Mouse (Mus musculus) cerebellum, postnatal 4 days (tissue): ENCODE data around the gene Tbc1d7.

ENCODE experiments used
- DNase-seq, 2 experiments: peaks; one replicate each; pipeline ENCODE4 v3.0.0; 2022; ENCODE audit warnings: low spot score in 2 of 2, mixed read lengths in 1 of 2

The Tbc1d7 gene

DNA sequence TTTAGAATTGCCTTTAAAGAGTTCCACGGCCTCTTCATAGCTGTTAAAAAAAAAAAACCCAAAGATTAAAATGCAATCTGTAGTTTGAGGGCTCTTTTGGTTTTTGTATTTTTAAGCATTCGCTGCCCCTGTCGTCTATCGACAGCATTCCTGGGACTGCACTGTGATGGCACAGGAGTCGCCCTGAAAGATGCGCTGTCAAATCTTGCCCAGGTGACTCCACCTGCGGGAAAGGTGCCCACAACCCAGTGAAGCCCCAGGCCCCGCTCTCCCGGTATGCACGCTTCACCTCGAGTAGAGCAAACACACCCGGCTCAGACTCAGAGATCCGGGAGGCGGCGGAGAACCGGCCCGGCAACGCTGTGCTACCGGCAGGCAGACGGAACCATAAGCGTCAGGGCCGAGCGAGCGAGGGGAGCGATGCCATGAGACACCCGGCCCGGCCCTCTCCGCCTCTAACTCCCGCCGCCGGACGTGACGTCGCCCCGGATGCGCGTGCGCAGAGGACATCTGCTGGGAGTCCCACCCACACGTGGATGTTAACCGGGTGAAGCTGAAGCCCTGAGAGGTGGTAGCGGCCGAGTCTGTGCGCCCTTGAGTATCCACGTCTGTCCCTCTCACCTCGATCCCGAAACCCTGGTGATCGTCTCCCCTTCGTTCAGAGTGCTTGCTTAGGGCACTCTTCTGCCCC lies at the start of gene Tbc1d7:
Tbc1d7 (minus strand) TSS at position 482 of the 691 bp plus-strand sequence.
- DNase-seq, result peak; percentile 98

DNA sequence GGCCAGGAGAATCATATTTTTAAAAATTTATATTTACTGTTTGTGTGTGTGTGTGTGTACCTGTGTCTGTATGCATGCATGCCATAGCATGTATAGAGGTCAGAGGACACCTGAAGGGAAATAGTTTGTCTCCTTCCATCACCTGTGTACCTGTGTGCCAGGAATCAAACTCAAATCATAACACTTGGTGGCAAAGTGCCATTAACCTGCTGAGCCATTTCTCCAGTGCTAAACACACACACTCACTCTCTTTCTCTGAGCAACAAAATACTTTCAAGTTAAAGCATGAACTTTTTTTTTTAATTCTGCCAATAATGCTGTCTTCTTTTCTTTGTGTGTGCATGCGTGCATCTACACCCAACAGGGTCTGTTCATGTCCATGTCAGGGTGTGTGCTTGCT lies 49.3 kb upstream of the Tbc1d7 start:
- DNase-seq, result no peak

DNA sequence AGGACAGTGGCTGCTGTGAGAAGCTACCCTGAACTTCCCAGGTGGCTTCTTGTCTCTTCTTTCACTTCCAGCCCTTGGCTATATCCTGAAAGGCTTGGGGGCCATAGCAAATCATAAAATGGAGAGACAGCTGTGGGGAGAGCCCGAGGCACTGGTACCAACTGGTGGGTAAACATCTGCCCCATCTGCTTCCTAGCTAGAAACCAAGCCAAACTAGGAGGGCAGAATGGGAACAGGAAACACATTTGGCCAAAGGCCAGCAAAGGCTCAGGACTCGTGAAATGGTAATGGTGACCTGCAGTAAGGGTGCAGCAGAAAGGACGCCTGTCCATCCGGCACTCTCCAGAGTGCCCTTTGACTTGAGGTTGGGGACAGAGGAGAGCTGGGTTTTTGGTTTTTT lies 47.5 kb upstream of the Tbc1d7 start:
- no peak for DNase-seq

DNA sequence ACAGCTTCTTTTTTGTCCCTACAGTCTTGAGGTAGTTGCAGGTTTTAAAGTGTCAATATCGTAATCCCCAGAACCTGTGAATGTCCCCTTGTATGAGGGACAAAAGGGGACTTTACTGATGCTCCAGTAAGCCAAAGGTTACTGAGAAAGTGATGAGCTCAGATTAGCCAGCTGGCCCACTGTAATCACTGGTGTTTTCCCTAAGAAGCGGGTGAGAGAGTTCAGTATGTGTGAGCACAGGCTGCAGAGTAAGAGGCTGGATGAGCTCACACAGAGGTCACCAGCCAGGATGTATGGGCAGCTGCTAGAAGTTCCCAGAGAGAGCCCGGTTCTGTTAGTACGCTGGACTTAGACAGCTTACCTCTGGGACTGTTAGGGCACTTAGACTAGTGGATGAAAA lies 47.0 kb upstream of the Tbc1d7 start:
- DNase-seq, result no peak

DNA sequence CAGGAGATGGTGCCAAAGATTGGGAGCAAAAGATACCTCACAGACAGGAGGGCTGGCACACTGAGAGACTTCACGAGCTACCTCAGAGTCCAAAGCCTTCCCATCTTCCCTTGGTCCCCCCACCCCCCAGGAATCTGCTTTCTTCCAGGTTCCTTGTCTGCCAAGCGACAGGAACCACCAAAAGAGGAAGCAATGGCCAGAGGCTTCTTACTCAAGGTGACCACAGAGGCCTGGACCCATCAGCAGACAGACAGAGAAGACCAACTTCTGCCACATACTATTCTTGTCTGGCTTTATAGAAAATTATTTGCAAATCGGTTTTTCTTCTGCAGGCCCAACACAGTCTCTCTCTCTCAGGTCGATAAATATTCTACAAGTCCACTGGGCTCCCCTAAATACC lies 46.4 kb upstream of the Tbc1d7 start:
- DNase-seq, result no peak

DNA sequence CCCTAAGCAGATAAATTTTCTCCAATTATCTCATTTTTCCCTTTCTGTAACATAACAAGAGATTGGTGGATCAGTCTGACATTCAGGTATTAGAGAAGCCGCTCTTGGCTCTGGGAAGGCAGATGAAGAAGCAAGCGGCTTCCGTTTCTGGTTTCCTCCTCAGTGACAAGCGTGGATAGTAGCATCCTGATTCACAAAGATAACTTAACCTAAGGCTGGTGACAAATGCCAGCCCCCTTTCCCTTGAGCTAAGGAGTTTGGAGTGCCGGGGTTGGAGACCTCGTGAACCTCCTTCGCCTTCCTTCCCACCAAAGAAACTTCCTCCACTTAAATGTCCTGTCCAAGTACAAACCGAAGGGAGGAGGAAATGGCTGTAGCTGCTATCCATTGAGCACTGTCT lies 45.8 kb upstream of the Tbc1d7 start:
- no peak for DNase-seq

DNA sequence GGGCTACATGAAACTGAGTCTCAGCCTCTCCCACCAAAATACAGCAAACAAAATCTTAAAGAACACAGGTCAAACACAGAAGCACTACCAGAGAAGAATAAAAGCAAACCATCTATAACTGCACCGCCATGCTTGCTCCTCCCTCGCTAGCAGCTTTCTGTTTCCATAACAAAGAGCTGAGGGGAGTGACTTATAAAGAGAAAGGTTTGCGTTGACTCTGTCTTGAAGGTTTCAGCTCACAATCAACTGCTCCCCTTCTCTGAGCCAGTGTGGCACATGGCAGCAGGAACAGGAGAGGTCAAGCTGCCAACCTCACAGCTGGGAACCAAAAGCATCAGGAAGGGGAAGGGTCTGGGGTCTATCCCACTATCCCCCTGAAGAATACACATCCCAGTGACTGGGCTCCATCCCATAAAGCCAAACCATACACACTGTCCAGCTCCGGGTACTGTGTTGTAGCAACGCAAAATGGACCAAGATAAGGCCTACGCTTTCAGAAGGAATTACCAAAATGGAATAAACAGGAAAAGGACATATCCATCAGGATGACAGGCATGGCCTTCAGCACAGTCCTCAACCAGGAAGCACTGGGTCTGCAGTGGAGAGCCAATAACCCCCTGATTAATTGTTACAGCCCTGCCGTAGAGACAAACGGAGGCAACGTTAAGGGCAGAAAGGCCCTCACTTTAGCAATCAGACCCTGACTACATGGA lies 44.8 kb upstream of the Tbc1d7 start:
- DNase-seq, result no peak

DNA sequence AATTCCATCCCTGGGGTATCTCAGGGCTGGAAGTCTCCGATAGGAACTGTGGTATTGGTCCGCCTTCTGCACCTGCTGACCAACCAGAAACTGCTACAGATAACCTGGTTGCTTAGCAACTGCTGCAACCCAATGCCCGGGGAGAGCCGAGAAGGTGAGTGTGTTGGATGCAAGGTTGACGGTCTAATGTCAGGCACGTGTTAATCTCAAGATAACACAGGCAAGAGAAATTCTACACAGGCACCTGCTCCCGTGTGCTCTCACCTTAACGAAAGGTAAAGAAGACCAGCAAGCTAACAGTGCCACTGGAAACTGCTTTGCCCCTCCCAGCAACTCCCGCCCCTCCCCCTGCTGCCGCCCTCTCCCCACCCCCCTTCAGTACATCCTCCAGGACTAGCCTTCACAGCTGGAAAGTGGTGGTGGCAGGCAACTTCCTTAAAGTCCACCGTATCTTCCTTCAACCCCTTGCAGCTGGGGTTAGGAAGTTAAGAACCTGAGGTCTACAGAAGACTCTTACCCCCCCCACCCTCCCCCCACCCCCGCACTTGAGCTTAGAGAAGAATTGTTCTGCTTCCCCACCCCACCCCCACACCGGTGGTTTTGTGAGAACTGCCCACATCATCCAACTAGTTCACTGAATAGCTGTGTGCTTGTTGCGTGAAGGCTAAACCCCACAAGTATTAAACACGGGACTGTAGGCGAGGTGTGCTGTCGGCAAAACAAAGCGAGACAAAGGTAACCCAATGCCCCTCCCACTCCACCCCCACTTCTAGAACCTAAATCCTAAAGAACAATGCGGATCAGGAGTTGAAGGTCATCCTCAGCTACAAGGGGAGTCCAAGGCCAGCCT lies 44.1 kb upstream of the Tbc1d7 start:
- no peak for DNase-seq

DNA sequence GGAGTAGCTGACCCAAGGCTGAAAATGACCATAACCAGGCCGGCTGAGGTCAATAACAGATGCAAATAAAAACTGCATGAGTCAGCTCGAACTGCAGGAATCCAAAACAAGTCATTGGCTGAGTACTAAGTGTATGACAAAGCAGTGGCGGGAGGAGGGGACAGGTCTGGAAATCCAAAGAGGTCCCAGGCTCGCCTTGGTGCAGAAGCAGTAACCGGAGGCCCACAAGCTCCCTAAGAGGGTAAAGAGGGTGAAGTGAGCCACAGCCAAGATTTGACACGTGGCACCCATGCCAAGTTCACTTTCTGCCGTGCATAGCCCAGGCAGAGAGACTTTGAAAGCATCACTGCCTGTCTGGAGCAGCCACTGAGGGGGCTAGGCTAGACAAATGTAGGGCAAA lies 41.0 kb upstream of the Tbc1d7 start:
- no peak for DNase-seq

DNA sequence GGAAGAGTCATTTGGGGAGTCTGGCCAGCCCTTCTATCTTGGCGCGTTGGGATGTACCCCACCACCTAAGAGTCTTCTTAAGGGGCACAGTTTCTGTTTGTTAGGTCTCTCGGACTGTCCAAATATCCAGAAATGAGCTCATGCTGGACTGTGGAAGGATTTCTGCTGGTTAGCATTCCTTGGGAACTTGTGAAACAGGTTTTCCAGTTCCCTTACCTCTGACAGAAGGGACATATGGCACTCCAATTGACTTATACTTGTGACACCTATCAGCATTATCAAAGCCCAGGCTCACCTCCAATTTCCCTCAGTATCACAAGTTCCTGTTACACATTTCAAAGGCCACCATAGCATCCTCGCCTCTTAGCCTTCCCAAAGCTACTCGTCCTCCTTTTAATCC lies 39.7 kb upstream of the Tbc1d7 start:
- DNase-seq, result no peak

DNA sequence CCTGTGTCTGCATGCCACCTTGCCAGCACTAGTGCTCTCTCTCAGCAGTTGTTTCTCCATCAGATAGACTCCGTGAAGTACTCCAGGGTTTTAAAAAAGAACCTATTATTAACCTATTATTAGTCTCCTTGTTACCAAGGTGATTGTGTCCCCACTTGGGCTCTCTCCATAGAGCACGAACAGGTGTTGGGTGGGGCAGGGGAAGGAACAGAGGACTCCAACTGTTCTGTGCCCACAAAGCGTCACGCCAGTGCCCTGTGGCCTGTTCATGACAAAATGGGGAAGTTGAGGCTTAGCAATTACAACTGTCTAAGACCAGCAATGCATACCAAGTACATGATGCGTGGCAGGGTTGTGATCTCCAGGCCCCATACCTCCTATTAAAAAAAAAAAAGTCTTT lies 38.3 kb upstream of the Tbc1d7 start:
- no peak for DNase-seq

DNA sequence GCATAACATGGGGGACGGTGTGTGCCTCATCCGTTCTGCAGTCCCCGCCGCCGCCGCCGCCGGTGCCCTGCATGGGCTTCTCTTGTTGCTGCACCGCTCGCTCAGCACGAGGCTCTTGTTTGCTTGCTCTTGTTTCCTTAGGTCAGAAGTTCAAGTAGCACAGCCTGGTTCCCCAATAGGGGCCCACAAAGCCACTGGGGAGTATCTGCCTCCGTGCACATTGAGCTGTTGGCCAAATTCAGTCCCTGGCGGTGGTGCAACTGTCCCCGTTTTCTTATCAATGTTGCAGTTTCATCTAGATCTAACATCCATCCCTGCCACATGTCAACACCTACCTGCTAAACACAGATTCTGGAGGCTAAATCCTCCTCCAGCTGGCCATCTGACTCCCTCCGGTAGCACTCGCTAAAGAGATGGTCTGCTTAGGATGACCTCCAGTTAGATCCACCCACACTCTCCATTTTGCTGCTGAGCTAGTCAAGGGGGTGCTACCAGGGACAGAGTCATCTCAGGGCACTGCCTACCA lies 37.7 kb upstream of the Tbc1d7 start:
- DNase-seq, result no peak

DNA sequence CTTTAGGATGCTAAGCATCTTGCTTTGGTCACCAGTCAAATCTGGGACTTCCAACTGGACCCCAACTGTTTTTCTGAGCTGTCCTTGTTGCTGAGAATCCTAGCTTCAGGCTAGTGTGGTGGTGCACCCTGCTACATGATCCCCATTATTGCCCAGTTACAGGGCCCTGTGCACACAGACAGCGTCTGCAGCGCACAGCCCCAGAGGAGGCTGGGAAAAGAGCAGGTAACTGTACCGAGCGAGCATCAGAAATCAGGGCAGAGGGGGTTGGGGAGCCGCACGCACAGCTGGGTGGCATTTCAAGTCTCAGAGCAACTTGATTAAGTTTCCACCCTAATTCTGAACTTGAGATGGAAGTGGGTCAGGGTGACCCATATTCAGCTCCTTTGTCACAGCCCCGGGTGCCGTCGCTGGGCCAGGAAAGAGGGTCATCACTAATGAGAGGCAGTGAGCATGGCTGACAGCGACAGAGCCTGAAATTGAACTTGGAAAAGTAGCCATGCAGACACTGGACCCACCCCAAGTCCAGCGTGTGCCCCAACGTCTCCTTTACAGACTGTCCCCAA lies 34.9 kb upstream of the Tbc1d7 start:
- no peak for DNase-seq

DNA sequence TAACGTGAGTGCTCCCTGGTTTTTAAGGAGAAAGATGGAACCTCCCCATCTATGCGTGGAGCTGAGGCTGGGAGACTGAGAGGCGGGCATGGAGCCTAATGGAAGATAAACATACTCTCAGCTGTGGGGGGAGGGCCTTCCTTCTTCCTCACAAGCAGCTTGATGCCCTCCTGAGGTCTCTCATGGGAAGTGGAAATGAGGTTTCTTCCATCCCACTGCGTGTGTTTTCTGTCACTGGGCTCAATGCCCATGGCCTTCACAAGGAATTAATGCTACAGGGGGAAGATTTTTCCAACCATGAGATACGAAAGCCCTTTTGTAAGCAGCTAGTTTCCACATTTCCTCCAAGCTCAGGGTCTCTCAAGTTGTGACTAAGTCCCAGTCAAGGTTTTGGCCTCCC lies 32.3 kb upstream of the Tbc1d7 start:
- no peak for DNase-seq

DNA sequence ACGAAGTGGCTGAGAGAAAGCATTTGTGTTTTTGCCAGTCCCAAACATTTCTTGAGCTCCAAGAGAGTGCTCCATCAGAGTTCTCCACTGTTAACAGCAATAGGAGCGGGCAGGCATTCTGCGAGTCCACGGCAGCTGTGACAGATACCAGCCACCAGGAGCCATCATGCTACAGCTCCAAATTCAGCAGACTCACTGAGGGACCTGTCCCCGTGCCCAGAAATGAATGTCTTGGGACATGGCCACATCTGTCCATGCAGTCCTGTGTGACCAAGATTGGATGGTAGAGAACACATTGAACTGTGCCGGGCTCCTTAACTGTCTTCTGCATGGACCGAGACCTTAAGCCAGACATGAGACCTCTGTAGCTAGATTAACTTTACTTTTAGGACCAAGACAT lies 31.9 kb upstream of the Tbc1d7 start:
- no peak for DNase-seq

DNA sequence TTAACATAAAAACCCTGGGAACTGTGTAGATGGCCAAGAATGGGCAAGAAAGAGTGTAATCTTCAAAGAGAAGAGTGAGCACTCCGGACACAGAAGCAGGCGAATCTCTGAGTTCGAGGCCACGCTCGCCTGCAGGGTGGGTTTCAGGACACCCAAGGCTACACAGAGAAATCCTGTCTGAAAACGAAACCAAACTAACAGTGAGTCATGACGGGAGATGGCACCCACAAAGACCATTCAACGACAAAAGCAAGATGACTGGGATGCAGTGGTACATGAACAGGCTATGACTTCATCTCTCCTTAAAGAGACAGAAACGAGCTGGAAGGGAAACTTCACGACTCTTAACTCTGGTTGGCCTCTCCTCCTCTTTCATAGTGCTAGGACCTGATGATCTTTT lies 31.1 kb upstream of the Tbc1d7 start:
- DNase-seq, result no peak

DNA sequence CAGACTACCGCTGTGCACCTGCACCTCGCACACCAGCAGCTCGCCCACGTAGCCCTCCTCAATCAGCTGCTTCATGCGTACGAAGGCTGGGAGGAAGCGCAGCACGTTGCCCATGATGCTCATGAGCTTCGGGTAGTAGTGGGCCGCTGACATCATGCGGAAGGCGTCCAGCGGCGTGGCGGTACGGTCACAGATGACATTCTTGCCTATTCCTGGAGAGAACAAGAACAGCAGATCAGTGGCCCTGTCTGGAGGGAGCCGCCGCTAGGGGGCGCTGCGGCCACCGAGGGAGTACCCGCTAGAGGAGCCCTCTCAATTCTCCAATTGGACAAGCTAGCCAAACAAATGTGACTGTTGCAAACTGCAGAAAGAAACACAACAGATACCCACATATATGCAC lies 29.7 kb upstream of the Tbc1d7 start:
- peak in 1 of 2 experiments; percentile 44 for DNase-seq

DNA sequence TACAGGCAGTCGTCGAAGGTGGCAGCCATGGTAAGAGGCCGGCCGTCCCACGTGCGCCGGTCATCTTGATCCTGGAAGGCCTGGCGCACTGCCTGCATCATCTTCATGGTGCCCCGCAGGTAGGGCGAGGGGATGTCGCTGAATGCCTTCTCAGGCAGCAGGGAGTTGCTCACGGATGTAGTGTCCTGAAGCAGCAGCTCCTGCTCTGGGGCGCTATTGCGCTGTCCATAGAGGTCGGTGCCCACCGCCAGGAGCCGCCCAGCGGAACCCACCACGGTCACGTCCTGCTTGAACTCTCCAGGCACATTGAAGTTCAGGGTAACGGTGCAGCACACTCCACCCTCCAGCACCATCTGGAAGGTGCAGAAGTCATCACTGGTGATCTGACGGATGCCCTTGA lies 29.2 kb upstream of the Tbc1d7 start:
- no peak for DNase-seq

DNA sequence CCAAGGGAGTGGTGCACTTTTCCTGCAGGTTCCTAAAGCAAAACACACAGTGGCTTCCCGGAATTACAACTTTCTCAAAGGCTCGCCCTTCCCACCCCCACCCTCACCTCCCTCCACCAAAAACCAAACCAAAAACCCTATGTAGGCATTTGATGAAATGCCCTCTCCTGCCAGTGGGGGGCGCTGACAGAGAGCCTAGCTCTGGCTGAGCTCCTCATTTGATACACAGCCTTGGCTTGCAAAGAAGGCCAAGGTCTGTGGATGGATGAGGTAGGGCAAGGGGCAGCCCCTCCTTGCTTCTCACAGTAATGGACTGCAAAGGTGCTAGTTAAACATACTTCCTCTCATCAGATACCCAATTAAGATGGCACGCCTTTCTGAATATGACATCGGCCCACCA lies 28.4 kb upstream of the Tbc1d7 start:
- peak in 1 of 2 experiments; percentile 49 for DNase-seq

DNA sequence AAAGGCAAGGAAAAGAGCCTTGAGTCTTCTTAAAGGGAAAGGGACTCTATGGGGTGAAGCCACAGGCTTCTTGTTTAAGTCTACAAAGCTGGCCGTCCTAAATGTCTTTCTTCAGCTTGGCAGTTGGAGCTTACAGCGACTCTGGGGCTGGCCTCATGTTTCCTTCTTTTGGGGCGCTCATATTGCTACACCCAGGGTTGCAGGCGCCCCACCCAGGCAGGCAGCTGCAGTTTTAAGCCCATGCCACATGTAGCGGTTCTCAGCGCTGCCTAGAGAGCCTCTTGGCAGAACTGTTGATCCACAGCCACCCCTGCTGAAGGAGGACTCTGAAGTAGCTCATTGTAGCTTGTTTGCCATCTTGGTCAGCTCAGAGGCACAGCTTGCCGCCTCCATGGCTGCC lies 28.0 kb upstream of the Tbc1d7 start:
- DNase-seq, result no peak

DNA sequence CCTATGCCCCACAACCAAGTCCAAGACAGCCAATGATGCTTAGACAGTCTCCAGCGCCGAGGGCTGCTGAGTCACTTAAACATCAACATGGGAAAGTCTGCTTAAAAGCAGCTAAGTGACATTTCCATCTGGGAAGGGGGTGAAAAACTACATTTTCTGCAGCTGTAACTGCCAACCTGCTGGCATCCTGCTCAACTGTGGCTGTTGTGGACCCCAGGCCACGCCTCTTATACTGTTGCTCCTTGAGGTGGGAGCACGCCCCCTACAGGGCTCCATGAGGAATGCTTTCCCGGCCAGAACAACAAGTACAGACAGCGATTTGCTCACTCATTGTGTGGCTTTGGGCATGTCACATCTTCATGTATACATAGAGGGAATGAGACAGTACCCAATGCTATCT lies 25.9 kb upstream of the Tbc1d7 start:
- no peak for DNase-seq

DNA sequence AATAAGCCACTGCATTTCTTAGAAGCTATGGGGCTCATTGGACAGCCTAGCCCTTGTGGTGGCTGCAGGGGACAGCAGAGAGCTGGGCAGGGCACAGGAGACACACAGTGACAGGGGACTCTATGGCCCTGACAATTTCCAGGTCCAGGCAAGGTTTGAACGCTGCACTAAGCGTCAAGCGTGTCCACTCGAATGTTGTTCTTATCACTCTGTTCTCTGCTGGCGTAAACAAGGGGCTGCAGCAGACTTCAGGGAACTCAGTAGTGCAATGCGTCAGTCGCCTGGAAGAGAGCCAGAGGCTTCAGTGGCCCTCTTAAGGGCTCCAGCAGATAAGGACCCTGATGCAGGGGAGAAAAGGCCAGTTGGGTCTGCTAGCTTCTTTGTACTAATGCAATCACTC lies 24.7 kb upstream of the Tbc1d7 start:
- no peak for DNase-seq
